Mouse (Mus musculus) midbrain, embryonic 12.5 days (tissue): ENCODE results near the gene Ap2a2. TPM values are rescaled to one million over a fixed set of nuclear protein-coding genes. Genes with fewer than 3 reads are reported as not detected.

Experiments
- ATAC-seq: fragments of 200-750 bp; cut with Nextera tagmentation; 2 replicates; pipeline ENCODE4 v1.8.0; 2017; ENCODE audit warnings: low read depth, moderate TSS enrichment, moderate library complexity; ENCODE audit not compliant: low FRiP score
- H3K27ac ChIP-seq: fragments of 300-500 bp; sonication (generic); replicated peaks from 2 replicates; pipeline ENCODE4 v1.5.1; 2016; ENCODE audit warnings: mild to moderate bottlenecking
- H3K27me3 ChIP-seq: fragments of 300-500 bp; sonication (generic); 2 replicates; pipeline ENCODE4 v1.6.1; 2016; ENCODE audit warnings: mild to moderate bottlenecking
- H3K36me3 ChIP-seq: fragments of 300-500 bp; sonication (generic); 2 replicates; pipeline ENCODE4 v1.6.1; 2016
- H3K4me1 ChIP-seq: fragments of 300-500 bp; sonication (generic); 2 replicates; pipeline ENCODE4 v1.6.1; 2016
- H3K4me2 ChIP-seq: fragments of 300-500 bp; sonication (generic); replicated peaks from 2 replicates; pipeline ENCODE4 v1.6.1; 2016; ENCODE audit warnings: mild to moderate bottlenecking, moderate library complexity
- H3K4me3 ChIP-seq: fragments of 300-500 bp; sonication (generic); 2 replicates; pipeline ENCODE4 v1.5.1; 2016; ENCODE audit warnings: mild to moderate bottlenecking
- H3K9ac ChIP-seq: fragments of 300-500 bp; sonication (generic); replicated peaks from 2 replicates; pipeline ENCODE4 v1.6.1; 2016; ENCODE audit warnings: mild to moderate bottlenecking, moderate library complexity
- H3K9me3 ChIP-seq: fragments of 300-500 bp; sonication (generic); 2 replicates; pipeline ENCODE4 v1.6.1; 2016; ENCODE audit warnings: mild to moderate bottlenecking
- WGBS: fragments of 180-500 bp; shearing (Covaris S2); methylation state at CpG from one replicate; pipeline ENCODE4 v1.1.7; 2016; 5-methylcytosine and 5-hydroxymethylcytosine counted together
- polyA plus RNA-seq: library from polyadenylated mRNA; unstranded; fragments of >200 nt; fragmentation: Nextera tagmentation; extraction: Ambion mirVana; gene quantifications from 2 replicates; pipeline ENCODE4 v1.2.1, GENCODE M21; 2016

Ap2a2 gene
- 109 and 113 TPM in 2 replicates for polyA plus RNA-seq

GRCm38 (mm10) chr7:141561682-141562391, at the start of gene Ap2a2:
Gene Ap2a2, plus strand, starts transcription at chr7:141562173.
- Histone ChIP-seq H3K4me1 (peaks cover 29% of the 10 kb centered on the region), H3K27ac (peak within 1 kb of the TSS; percentile 89), H3K4me2 (peak within 1 kb of the TSS; percentile 86), H3K27me3 (peaks cover 4% of the 10 kb centered on the region; the same call in 1 of the 2 replicates), H3K36me3 (peaks cover 5% of the 10 kb centered on the region), H3K4me3 (peak within 1 kb of the TSS; percentile 95), H3K9ac (peak within 1 kb of the TSS; percentile 98), H3K9me3 (no peaks in the 10 kb centered on the region)
- peak; percentile 94 for ATAC-seq
- WGBS: under 1% methylated on average over 67 of the region's 72 CpGs

- Histone ChIP-seq H3K4me2 (no peak overlapping the region), H3K9ac (no peak overlapping the region), H3K4me3 (no peak overlapping the region), H3K36me3 (peaks cover 39% of the 10 kb centered on the region), H3K27ac (no peak overlapping the region), H3K4me1 (no peaks in the 10 kb centered on the region), H3K27me3 (no peaks in the 10 kb centered on the region), H3K9me3 (no peaks in the 10 kb centered on the region)
- WGBS: 86% methylated on average over 4 of the region's 4 CpGs
- ATAC-seq: no peak
Measured at GRCm38 (mm10) chr7:141517638-141518037, 44.3 kb upstream of the Ap2a2 start.

GRCm38 (mm10) chr7:141518296-141518695, 43.7 kb upstream of the Ap2a2 start:
- Histone ChIP-seq H3K4me3 (no peak overlapping the region), H3K27me3 (no peaks in the 10 kb centered on the region), H3K4me1 (no peaks in the 10 kb centered on the region), H3K4me2 (no peak overlapping the region), H3K9me3 (no peaks in the 10 kb centered on the region), H3K27ac (no peak overlapping the region), H3K9ac (no peak overlapping the region), H3K36me3 (peaks cover 36% of the 10 kb centered on the region)
- no peak for ATAC-seq
- 82% methylated on average over 5 of the region's 5 CpGs for WGBS

- Histone ChIP-seq H3K9me3 (no peaks in the 10 kb centered on the region), H3K27me3 (no peaks in the 10 kb centered on the region), H3K27ac (no peak overlapping the region), H3K9ac (no peak overlapping the region), H3K4me1 (no peaks in the 10 kb centered on the region), H3K4me2 (no peak overlapping the region), H3K36me3 (peaks cover 30% of the 10 kb centered on the region), H3K4me3 (no peak overlapping the region)
- no peak for ATAC-seq
- WGBS: 87% methylated on average over 3 of the region's 3 CpGs
Measured at GRCm38 (mm10) chr7:141518926-141519325, 43.0 kb upstream of the Ap2a2 start.

DNA sequence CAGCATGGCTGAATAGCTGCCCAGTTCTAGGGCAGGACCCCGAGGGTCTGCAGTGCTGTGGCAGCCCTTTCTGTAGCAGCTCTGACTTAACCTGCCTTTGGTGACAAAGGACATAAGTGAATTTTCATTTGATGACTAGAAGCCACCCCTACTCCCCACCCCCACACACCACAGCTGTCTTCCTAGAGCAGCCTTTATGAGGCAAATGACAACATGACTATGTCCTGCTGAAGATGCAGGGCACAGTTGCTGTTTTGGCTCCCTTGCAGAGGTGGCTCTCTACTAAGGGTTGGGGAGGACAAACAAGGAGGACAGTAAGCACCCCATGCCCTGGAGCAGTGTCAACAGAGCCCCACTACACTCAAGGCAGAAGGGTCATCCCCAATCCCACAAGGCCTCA, 42.2 kb upstream of the Ap2a2 start:
- H3K4me3 ChIP-seq: no peak overlapping the region
- no peak for ATAC-seq
- 90% methylated on average over 1 of the region's 1 CpGs for WGBS
- peaks cover 30% of the 10 kb centered on the region for H3K36me3 ChIP-seq
- H3K27ac ChIP-seq: no peak overlapping the region
- H3K4me2 ChIP-seq: no peak overlapping the region
- no peaks in the 10 kb centered on the region for H3K4me1 ChIP-seq
- no peaks in the 10 kb centered on the region for H3K9me3 ChIP-seq
- H3K9ac ChIP-seq: no peak overlapping the region
- H3K27me3 ChIP-seq: no peaks in the 10 kb centered on the region

DNA sequence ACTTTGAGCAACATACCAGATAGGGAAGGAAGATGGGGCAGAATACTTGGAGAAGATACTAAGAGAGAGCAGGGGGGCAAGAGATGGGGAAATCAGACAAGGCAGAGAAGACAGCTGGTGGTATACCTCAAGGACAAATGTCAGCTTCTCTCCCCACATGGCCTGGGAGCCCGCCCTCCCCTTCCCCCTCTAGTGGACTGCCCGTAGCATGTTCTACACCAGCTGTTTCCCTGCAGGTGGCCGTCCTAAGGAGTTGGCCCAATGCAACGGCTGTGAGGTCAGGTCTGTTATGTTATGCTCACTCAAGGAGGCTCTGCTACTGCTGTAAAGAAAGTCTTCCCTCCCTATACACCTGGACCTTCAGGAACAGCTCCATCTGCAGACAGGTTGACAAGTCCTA, 39.0 kb upstream of the Ap2a2 start:
- H3K9ac ChIP-seq: no peak overlapping the region; the same call in 1 of the 2 replicates
- no peaks in the 10 kb centered on the region for H3K4me1 ChIP-seq
- H3K27me3 ChIP-seq: no peaks in the 10 kb centered on the region
- no peak overlapping the region for H3K4me3 ChIP-seq
- H3K27ac ChIP-seq: no peak overlapping the region
- no peak overlapping the region for H3K4me2 ChIP-seq
- 54% methylated on average over 4 of the region's 4 CpGs for WGBS
- H3K9me3 ChIP-seq: no peaks in the 10 kb centered on the region
- ATAC-seq: no peak
- peaks cover 27% of the 10 kb centered on the region for H3K36me3 ChIP-seq

DNA sequence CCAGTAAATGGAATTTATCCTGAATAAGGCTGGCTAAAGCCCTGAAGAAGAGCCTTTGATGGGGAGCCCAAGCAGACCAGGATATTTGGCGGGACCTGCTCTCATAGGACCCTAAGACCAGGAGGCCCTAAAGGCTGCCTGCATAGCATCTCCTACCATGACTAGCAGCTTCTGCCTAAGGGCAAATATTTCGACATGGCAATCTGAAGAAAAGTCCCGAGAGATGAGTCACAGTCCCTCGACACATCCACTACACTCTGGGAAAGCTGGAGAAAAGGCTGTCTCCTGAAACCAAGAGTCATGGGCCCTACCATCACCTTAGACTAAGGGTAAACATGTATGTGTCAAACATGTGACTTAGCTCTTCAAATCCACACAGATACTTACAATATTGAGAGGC, 37.7 kb upstream of the Ap2a2 start:
- ATAC-seq: no peak
- 90% methylated on average over 4 of the region's 4 CpGs for WGBS
- H3K4me3 ChIP-seq: no peak overlapping the region
- peaks cover 39% of the 10 kb centered on the region for H3K36me3 ChIP-seq
- no peaks in the 10 kb centered on the region for H3K27me3 ChIP-seq
- H3K4me1 ChIP-seq: no peaks in the 10 kb centered on the region
- no peak overlapping the region for H3K9ac ChIP-seq
- no peaks in the 10 kb centered on the region for H3K9me3 ChIP-seq
- H3K4me2 ChIP-seq: no peak overlapping the region
- no peak overlapping the region for H3K27ac ChIP-seq

DNA sequence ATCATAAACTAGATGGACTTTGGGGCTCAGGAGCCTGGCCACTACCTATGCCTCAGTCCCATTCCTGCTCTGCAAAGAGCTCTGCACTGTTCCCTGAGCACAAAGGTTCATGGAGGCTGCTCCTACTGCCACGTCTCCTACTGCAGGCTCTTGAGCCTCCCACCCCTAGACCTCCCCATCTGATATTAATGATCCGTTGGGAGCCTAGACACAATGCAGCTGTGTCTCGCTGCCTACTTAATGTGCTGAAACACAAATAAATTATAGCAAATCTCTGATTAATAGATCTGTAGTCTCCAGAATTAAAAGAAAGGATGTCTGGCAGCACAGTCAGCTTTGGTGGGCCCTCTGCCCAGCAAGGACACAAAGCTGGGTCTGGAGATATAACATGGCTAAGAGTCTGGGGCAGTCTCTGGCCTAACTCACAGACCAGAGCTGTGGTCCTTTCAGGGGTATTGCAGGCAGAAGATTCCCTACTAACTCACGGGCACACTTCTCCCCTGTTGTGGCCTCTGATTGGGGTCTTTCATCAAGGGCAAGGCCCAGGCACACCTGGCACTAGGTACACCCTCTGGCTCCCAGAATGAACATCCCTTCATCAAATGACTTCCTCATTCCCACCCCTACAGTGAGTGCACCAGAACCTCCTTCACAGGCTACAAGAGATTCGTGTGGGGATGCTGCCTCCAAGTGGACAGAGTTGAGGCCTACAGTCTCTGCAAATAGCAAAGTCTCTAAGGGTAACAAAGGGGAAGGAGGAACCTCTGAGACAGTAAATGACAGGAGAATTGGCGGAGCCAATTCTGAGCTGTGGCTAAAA, 37.0 kb upstream of the Ap2a2 start:
- H3K4me3 ChIP-seq: no peak overlapping the region
- H3K27me3 ChIP-seq: no peaks in the 10 kb centered on the region
- no peaks in the 10 kb centered on the region for H3K9me3 ChIP-seq
- H3K36me3 ChIP-seq: peaks cover 45% of the 10 kb centered on the region
- H3K4me1 ChIP-seq: no peaks in the 10 kb centered on the region
- H3K27ac ChIP-seq: no peak overlapping the region
- no peak overlapping the region for H3K4me2 ChIP-seq
- 60% methylated on average over 6 of the region's 6 CpGs for WGBS
- ATAC-seq: peak; percentile 77
- no peak overlapping the region for H3K9ac ChIP-seq

DNA sequence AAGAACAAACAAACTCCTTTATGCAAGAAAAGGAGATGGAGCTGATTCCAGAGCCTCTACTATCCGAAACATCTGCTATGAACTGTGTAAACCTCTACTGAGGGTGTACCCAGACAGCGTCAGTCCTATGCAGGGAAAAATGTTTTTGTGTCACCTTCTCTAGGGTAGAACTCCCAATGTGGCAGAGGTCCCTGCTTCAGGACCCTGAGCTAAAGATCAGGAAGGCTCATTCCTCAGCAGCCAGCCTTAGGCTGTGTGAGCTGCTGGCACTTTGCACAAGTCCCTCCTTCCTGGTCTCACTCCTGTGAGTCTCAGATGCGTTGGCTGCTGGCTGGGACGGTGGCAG, 36.4 kb upstream of the Ap2a2 start:
- no peak overlapping the region for H3K27ac ChIP-seq
- 86% methylated on average over 4 of the region's 4 CpGs for WGBS
- H3K4me3 ChIP-seq: no peak overlapping the region
- H3K4me2 ChIP-seq: no peak overlapping the region
- H3K4me1 ChIP-seq: no peaks in the 10 kb centered on the region
- H3K27me3 ChIP-seq: no peaks in the 10 kb centered on the region
- peaks cover 42% of the 10 kb centered on the region for H3K36me3 ChIP-seq
- no peaks in the 10 kb centered on the region for H3K9me3 ChIP-seq
- no peak overlapping the region for H3K9ac ChIP-seq
- ATAC-seq: no peak

DNA sequence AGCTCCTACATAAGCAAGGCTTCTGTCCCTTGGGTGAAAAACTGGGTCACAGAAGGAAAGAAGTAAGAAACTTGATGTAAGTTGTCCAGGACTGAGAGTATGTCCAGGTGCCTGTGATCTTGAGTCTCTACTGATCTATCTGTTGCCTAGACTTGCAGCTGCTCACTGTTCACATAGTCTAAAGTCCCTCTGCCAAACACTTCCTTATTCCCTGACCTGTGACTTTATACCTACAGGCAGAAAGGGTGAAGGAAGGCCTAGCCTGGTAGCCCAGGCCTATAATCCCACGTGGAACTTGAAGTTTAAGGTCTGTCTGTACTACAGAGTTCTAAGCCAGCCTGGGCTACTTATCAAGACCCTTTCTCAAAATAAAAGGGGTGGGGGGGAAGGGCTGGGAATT, 26.4 kb upstream of the Ap2a2 start:
- ATAC-seq: no peak
- no peak overlapping the region for H3K4me2 ChIP-seq
- no peak overlapping the region for H3K9ac ChIP-seq
- H3K27ac ChIP-seq: no peak overlapping the region
- H3K4me3 ChIP-seq: no peak overlapping the region
- 52% methylated on average over 1 of the region's 1 CpGs for WGBS
- no peaks in the 10 kb centered on the region for H3K27me3 ChIP-seq
- H3K9me3 ChIP-seq: no peaks in the 10 kb centered on the region
- H3K4me1 ChIP-seq: peaks cover 17% of the 10 kb centered on the region
- 0 out of 2 replicates have a peak, but pooled peaks cover 4% of the 10 kb centered on the region for H3K36me3 ChIP-seq

GRCm38 (mm10) chr7:141538852-141539555, 23.0 kb upstream of the Ap2a2 start:
- 16% methylated on average over 18 of the region's 18 CpGs for WGBS
- Histone ChIP-seq H3K36me3 (no peaks in the 10 kb centered on the region), H3K9ac (peak overlapping the region; percentile 83), H3K27ac (peak overlapping the region; percentile 73), H3K4me3 (peak overlapping the region; percentile 76), H3K9me3 (no peaks in the 10 kb centered on the region), H3K27me3 (0 out of 2 replicates have a peak, but pooled peaks cover 6% of the 10 kb centered on the region), H3K4me1 (peaks cover 20% of the 10 kb centered on the region), H3K4me2 (peak overlapping the region; percentile 74)
- peak; percentile 45; the same call in 1 of the 2 replicates for ATAC-seq
